In the genomic region with DNA sequence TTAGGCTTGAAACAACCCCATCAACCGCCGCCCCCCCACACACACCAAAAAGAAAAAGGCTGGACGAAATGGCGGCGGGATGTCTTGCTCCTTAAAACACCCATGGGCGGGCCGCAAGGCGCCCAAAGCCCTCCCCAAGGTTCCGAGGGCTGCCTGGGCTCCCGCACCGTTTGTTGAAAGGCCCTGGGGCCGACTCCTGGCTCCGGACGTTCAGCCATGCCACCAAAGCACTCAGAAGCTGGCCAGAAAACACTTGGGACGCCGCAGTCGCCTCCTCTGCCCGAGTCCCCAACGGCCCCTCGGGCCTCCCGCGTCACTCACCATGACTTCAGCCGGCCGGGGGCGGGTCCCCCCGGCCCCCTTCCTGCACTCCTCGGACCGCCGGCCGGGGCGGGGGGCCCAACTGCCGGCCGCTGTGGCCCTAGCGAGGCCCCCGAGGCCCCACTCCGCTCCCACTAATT, we compare ENCODE assay signal across 8 mouse cellular contexts. TPM values are rescaled to one million over a fixed set of nuclear protein-coding genes. Genes with fewer than 3 reads are reported as not detected.
DNase-seq lines count a peak whose midpoint lies in the region; ATAC-seq and TF ChIP-seq lines count a peak whose summit lies in the region.

No protein-coding gene starts in this region.

- H3K9me3 ChIP-seq in embryonic facial prominence, embryonic 13.5 days, result no peaks in the 10 kb centered on the region
- no peaks in the 10 kb centered on the region for H3K9me3 ChIP-seq in limb, embryonic 12.5 days

- H3ac ChIP-seq in myocyte (ENCODE audit: control insufficient read depth, insufficient read length), result peak overlapping the region; percentile 86

- DNase-seq in embryo, embryonic 10.5 days (ENCODE audit: low spot score), result peak; percentile 45
- DNase-seq in embryo, embryonic 10 days (ENCODE audit: low spot score), result no peak
- DNase-seq in ovary, postnatal 10 days (ENCODE audit: low spot score), result peak; percentile 42
- no peak for DNase-seq in ovary, adult 18-20 months (ENCODE audit: low spot score)
- no peak for DNase-seq in c-Kit-positive CD71-positive TER-119-positive erythroid progenitor cells, embryonic 14.5 days (ENCODE audit: low spot score)

- peak overlapping the region; percentile 99 for H3K4me3 ChIP-seq in embryonic facial prominence, embryonic 13.5 days
- H3K4me3 ChIP-seq in limb, embryonic 12.5 days (replicated peaks), result peak overlapping the region; percentile 99
- H3K4me3 ChIP-seq in myocyte, result peak overlapping the region; percentile 93

- H3K27ac ChIP-seq in embryonic facial prominence, embryonic 13.5 days, result peak overlapping the region; percentile 95
- H3K27ac ChIP-seq in limb, embryonic 12.5 days, result peak overlapping the region; percentile 95

- WGBS in embryonic facial prominence, embryonic 13.5 days, result under 1% methylated on average over 28 of the region's 36 CpGs
- 1% methylated on average over 33 of the region's 36 CpGs for WGBS in limb, embryonic 12.5 days

- TF ChIP-seq POLR2A in myocyte (IDR thresholded peaks at IDR 0.05; ENCODE audit: insufficient read length, low read depth), result no peak

- ATAC-seq in embryonic facial prominence, embryonic 13.5 days (ENCODE audit: insufficient number of reproducible peaks, insufficient read depth, low FRiP score, low TSS enrichment, low read depth), result peak; percentile 21
- no peak for ATAC-seq in limb, embryonic 12.5 days (ENCODE audit: insufficient number of reproducible peaks, insufficient read depth, low FRiP score, low TSS enrichment, low read depth)

- H3K27me3 ChIP-seq in embryonic facial prominence, embryonic 13.5 days, result no peaks in the 10 kb centered on the region
- H3K27me3 ChIP-seq in limb, embryonic 12.5 days, result no peaks in the 10 kb centered on the region
- no peaks in the 10 kb centered on the region for H3K27me3 ChIP-seq in myocyte (ENCODE audit: control insufficient read depth, insufficient read depth, insufficient read length)

- peak overlapping the region; percentile 80 for H3K4me2 ChIP-seq in embryonic facial prominence, embryonic 13.5 days
- H3K4me2 ChIP-seq in limb, embryonic 12.5 days, result peak overlapping the region; percentile 86
- H3K4me2 ChIP-seq in myocyte (ENCODE audit: low read depth), result peak overlapping the region; percentile 86

- H3K4me1 ChIP-seq in embryonic facial prominence, embryonic 13.5 days, result peaks cover 28% of the 10 kb centered on the region
- H3K4me1 ChIP-seq in limb, embryonic 12.5 days (replicated peaks), result peaks cover 22% of the 10 kb centered on the region

- H3K9ac ChIP-seq in embryonic facial prominence, embryonic 13.5 days, result peak overlapping the region; percentile 99
- H3K9ac ChIP-seq in limb, embryonic 12.5 days (replicated peaks), result peak overlapping the region; percentile 99

- peaks cover 39% of the 10 kb centered on the region for H3K36me3 ChIP-seq in embryonic facial prominence, embryonic 13.5 days
- H3K36me3 ChIP-seq in limb, embryonic 12.5 days, result peaks cover 40% of the 10 kb centered on the region
- peaks cover 21% of the 10 kb centered on the region for H3K36me3 ChIP-seq in myocyte (ENCODE audit: control insufficient read depth, insufficient read depth)

- peaks cover 30% of the 10 kb centered on the region for H3K79me2 ChIP-seq in myocyte (ENCODE audit: control insufficient read depth, insufficient read depth)

TF ChIP-seq in myocyte, 11 proteins besides CTCF, POLR2A, EP300 and RAD21:
- TF ChIP-seq SRF (IDR thresholded peaks at IDR 0.05; ENCODE audit: control insufficient read depth, insufficient read length, low read depth) (no peak), REST (IDR thresholded peaks at IDR 0.05; ENCODE audit: insufficient read depth, insufficient read length) (no peak), MAX (IDR thresholded peaks at IDR 0.05; ENCODE audit: low read depth) (no peak), MYOD1 (IDR thresholded peaks at IDR 0.05; ENCODE audit: control insufficient read depth in 1 of 3, insufficient read length in 2 of 3, low read depth in 2 of 3) (no peak), POLR2AphosphoS2 (IDR thresholded peaks at IDR 0.05; ENCODE audit: insufficient read length, low read depth) (no peak), CEBPB (IDR thresholded peaks at IDR 0.05; ENCODE audit: insufficient read depth, poor library complexity, severe bottlenecking) (no peak), USF1 (IDR thresholded peaks at IDR 0.05; ENCODE audit: low read depth) (no peak), MYOG (IDR thresholded peaks at IDR 0.05; ENCODE audit: control insufficient read depth in 1 of 3, insufficient read depth in 1 of 3, insufficient read length in 2 of 3, low read depth in 2 of 3) (no peak), E2F4 (IDR thresholded peaks at IDR 0.05; ENCODE audit: insufficient read depth) (no peak), TCF3 (IDR thresholded peaks at IDR 0.05; ENCODE audit: insufficient read length, low read depth) (no peak), TCF12 (IDR thresholded peaks at IDR 0.05; ENCODE audit: insufficient read depth, poor library complexity, severe bottlenecking) (no peak)
TF ChIP-seq in myocyte: peak in this region for 0.

RNA-seq across cellular contexts. Expression of gene Ube2s, which starts 0.5 kb away (rescaled TPM):
- polyA plus RNA-seq in embryonic facial prominence, embryonic 13.5 days (2015; fragmentation: Nextera tagmentation; extraction: Ambion mirVana), result 347 and 400 TPM in 2 replicates
- 437 and 457 TPM in 2 replicates for polyA plus RNA-seq in limb, embryonic 12.5 days (2016; fragmentation: Nextera tagmentation; extraction: Ambion mirVana)
- polyA plus RNA-seq in myocyte (2012; fragmentation: generic; extraction: Trizol), result 261 TPM

RNA-seq across cellular contexts. Expression of gene Rpl28, which starts 19.2 kb away (rescaled TPM):
- polyA plus RNA-seq in embryonic facial prominence, embryonic 13.5 days (2015; fragmentation: Nextera tagmentation; extraction: Ambion mirVana), result 335 and 398 TPM in 2 replicates
- polyA plus RNA-seq in limb, embryonic 12.5 days (2016; fragmentation: Nextera tagmentation; extraction: Ambion mirVana), result 396 and 399 TPM in 2 replicates
- polyA plus RNA-seq in myocyte (2012; fragmentation: generic; extraction: Trizol), result 3,329 TPM

RNA-seq across cellular contexts. Expression of gene Tmem238, which starts 22.4 kb away (rescaled TPM):
- polyA plus RNA-seq in embryonic facial prominence, embryonic 13.5 days (2015; fragmentation: Nextera tagmentation; extraction: Ambion mirVana), result 6.3 and 7.2 TPM in 2 replicates
- polyA plus RNA-seq in limb, embryonic 12.5 days (2016; fragmentation: Nextera tagmentation; extraction: Ambion mirVana), result 6.5 and 6.8 TPM in 2 replicates
- 7.1 TPM for polyA plus RNA-seq in myocyte (2012; fragmentation: generic; extraction: Trizol)

RNA-seq across cellular contexts. Expression of gene Tmem190, which starts 29.1 kb away (rescaled TPM):
- not detected in 2 replicates for polyA plus RNA-seq in embryonic facial prominence, embryonic 13.5 days (2015; fragmentation: Nextera tagmentation; extraction: Ambion mirVana)
- polyA plus RNA-seq in limb, embryonic 12.5 days (2016; fragmentation: Nextera tagmentation; extraction: Ambion mirVana), result 0.54 TPM in 1 of 2 replicates, not detected in the other
- polyA plus RNA-seq in myocyte (2012; fragmentation: generic; extraction: Trizol), result not detected

RNA-seq across cellular contexts. Expression of gene Il11, which starts 29.2 kb away (rescaled TPM):
- not detected in 2 replicates for polyA plus RNA-seq in embryonic facial prominence, embryonic 13.5 days (2015; fragmentation: Nextera tagmentation; extraction: Ambion mirVana)
- not detected in 2 replicates for polyA plus RNA-seq in limb, embryonic 12.5 days (2016; fragmentation: Nextera tagmentation; extraction: Ambion mirVana)
- 0.56 TPM for polyA plus RNA-seq in myocyte (2012; fragmentation: generic; extraction: Trizol)

Comparison
In these comparisons a context has a peak if more than half of its experiments do, and no peak if none do; other contexts are left out.
1. DNase-seq: peak in embryo, embryonic 10.5 days (single experiment) and ovary, postnatal 10 days (single experiment); none in embryo, embryonic 10 days (single experiment), ovary, adult 18-20 months (single experiment) and c-Kit-positive CD71-positive TER-119-positive erythroid progenitor cells, embryonic 14.5 days (single experiment).
2. Peak in every context shown above with its lines, with median percentiles within 50 percentile points of each other: H3K4me2 ChIP-seq and H3K4me3 ChIP-seq.